Mouse (Mus musculus): ENCODE measurements around the gene Rhox4e.
"Not testable (repeated sequence)": the region's sequence is repeated elsewhere in the genome, so short reads cannot be mapped to it uniquely, and the experiment has no call there.

The Rhox4e gene

GRCm38 (mm10) chrX:37557112-37557511 is at the start of gene Rhox4e:
Gene Rhox4e (plus strand): TSS chrX:37557412.
- DNase-seq: not testable (repeated sequence)

GRCm38 (mm10) chrX:37514059-37514458 is 43.2 kb upstream of the Rhox4e start, which contains the start of gene Rhox4d:
Gene Rhox4d (plus strand): TSS chrX:37514359.
- not testable (repeated sequence) for DNase-seq

GRCm38 (mm10) chrX:37530152-37530551 is 27.1 kb upstream of the Rhox4e start, which contains the start of gene Rhox2e:
Gene Rhox2e (plus strand): TSS chrX:37530452.
- DNase-seq: not testable (repeated sequence)

GRCm38 (mm10) chrX:37541719-37542118 is 15.5 kb upstream of the Rhox4e start, which contains the start of gene Rhox3e:
Gene Rhox3e (plus strand): TSS chrX:37542019.
- not testable (repeated sequence) for DNase-seq

- DNase-seq: not testable (repeated sequence)
Observed at GRCm38 (mm10) chrX:37571105-37571504, 13.9 kb downstream of the Rhox4e start, which contains the start of gene Rhox2f. Gene Rhox2f (plus strand): TSS chrX:37571405.

GRCm38 (mm10) chrX:37572638-37573037 is 15.4 kb downstream of the Rhox4e start:
- DNase-seq: not testable (repeated sequence)

GRCm38 (mm10) chrX:37580692-37581091 is 23.5 kb downstream of the Rhox4e start, which contains the start of gene Rhox3f:
Gene Rhox3f (plus strand): TSS chrX:37580992.
- not testable (repeated sequence) for DNase-seq

GRCm38 (mm10) chrX:37607604-37608003 is 50.4 kb downstream of the Rhox4e start, which contains the start of gene Rhox4f:
Gene Rhox4f (minus strand): TSS chrX:37607704.
- not testable (repeated sequence) for DNase-seq
